Mouse (Mus musculus): ENCODE results near the gene Nfatc2ip. TPM values are rescaled to one million over a fixed set of nuclear protein-coding genes. Genes with fewer than 3 reads are reported as not detected.

The Nfatc2ip gene
- polyA plus RNA-seq, 1 experiment from 2014 or later = 1.7 TPM

DNA sequence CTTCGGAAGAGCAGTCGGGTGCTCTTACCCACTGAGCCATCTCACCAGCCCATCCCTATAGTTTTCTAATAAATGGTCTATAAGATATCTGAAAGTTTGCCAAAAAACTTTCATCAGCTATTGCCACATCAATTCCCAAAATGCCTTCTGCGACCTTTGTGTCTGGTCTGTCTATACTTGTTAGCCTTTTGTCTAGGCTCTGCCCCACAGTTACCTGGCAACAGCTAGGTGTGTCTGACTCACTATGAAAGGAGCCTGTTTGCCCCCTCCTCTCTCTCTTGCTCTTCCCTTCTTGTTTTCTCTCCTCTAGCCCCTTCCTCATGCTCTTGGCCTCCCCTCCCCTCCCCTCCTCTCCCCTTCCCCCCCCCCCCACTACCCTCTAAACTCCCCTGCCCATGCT lies 51.0 kb downstream of the Nfatc2ip start:
- Histone ChIP-seq H3K9me3 (replicated peaks; ENCODE audit: control insufficient read depth, low read length) (no peaks in the 10 kb centered on the region), H3K27ac (ENCODE audit: low read length) (no peak overlapping the region), H3K4me3 (ENCODE audit: low read depth, low read length) (no peak overlapping the region), H3K4me1 (ENCODE audit: control insufficient read depth, low read depth, low read length) (peaks cover 4% of the 10 kb centered on the region; the same call in 1 of the 2 replicates), H3K9ac (ENCODE audit: low read depth, low read length) (no peak overlapping the region), H3K36me3 (ENCODE audit: control insufficient read depth, insufficient read depth) (no peaks in the 10 kb centered on the region), H3K4me2 (ENCODE audit: low read depth, low read length) (no peak overlapping the region), H3K27me3 (ENCODE audit: control insufficient read depth, insufficient read depth, low read depth, low read length) (no peaks in the 10 kb centered on the region)
- 0 out of 2 replicates have a peak, but pooled peaks have one; percentile 35 for ATAC-seq (ENCODE audit: low read depth)
- 59% methylated on average over 3 of the region's 3 CpGs for WGBS (ENCODE audit: insufficient replicate concordance)

DNA sequence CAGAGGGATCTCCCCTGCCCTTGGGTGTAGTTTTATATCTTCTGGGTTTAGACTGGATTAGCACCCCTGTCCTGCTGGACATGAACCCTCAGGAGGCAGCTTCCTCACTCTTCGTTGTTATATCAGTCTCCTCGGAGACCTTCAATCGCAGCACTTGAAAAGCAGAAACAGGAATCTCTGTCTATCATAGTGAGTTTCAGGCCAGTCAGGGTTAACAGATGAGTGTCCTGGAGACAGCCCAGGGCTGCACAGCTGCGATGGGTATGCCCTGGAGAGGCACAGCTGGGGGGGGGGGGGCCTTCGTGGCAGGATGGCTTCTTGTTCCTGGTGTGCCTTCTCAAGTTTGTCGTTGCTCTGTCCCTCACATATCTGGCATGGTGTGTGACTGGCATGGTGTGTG lies 55.6 kb downstream of the Nfatc2ip start:
- H3K27me3 ChIP-seq (ENCODE audit: control insufficient read depth, insufficient read depth, low read depth, low read length) = no peaks in the 10 kb centered on the region
- H3K27ac ChIP-seq (ENCODE audit: low read length) = no peak overlapping the region
- 26% methylated on average over 6 of the region's 6 CpGs for WGBS (ENCODE audit: insufficient replicate concordance)
- no peaks in the 10 kb centered on the region for H3K9me3 ChIP-seq (replicated peaks; ENCODE audit: control insufficient read depth, low read length)
- no peaks in the 10 kb centered on the region for H3K36me3 ChIP-seq (ENCODE audit: control insufficient read depth, insufficient read depth)
- no peaks in the 10 kb centered on the region; the same call in 1 of the 2 replicates for H3K4me1 ChIP-seq (ENCODE audit: control insufficient read depth, low read depth, low read length)
- ATAC-seq (ENCODE audit: low read depth) = no peak
- no peak overlapping the region for H3K9ac ChIP-seq (ENCODE audit: low read depth, low read length)
- no peak overlapping the region for H3K4me3 ChIP-seq (ENCODE audit: low read depth, low read length)
- no peak overlapping the region for H3K4me2 ChIP-seq (ENCODE audit: low read depth, low read length)

DNA sequence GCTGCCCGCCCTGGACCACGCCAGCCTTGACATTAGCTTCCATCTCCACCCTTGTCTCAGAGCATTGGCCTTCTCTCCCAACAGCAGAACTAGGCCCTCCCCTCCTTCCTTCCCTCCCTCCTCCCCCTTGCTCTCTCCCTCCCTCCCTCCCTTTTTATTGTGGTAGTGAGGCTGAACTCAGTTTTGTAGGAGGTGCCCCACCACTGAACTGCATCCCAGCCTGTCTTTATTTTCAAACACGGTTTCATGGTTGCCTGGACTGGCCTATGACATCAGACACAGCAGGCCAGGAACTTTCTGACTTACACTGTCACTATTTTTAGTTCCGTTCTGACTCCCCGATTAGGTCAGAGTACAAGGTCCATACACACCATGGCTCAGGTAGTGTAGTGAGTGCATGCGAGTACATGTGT lies 56.3 kb downstream of the Nfatc2ip start:
- no peaks in the 10 kb centered on the region for H3K27me3 ChIP-seq (ENCODE audit: control insufficient read depth, insufficient read depth, low read depth, low read length)
- H3K27ac ChIP-seq (ENCODE audit: low read length) = no peak overlapping the region
- ATAC-seq (ENCODE audit: low read depth) = peak; percentile 76
- no peak overlapping the region for H3K4me2 ChIP-seq (ENCODE audit: low read depth, low read length)
- WGBS (ENCODE audit: insufficient replicate concordance) = 39% methylated on average over 6 of the region's 6 CpGs
- no peaks in the 10 kb centered on the region for H3K36me3 ChIP-seq (ENCODE audit: control insufficient read depth, insufficient read depth)
- H3K4me3 ChIP-seq (ENCODE audit: low read depth, low read length) = no peak overlapping the region
- no peaks in the 10 kb centered on the region; the same call in 1 of the 2 replicates for H3K4me1 ChIP-seq (ENCODE audit: control insufficient read depth, low read depth, low read length)
- H3K9ac ChIP-seq (ENCODE audit: low read depth, low read length) = no peak overlapping the region
- H3K9me3 ChIP-seq (replicated peaks; ENCODE audit: control insufficient read depth, low read length) = no peaks in the 10 kb centered on the region

DNA sequence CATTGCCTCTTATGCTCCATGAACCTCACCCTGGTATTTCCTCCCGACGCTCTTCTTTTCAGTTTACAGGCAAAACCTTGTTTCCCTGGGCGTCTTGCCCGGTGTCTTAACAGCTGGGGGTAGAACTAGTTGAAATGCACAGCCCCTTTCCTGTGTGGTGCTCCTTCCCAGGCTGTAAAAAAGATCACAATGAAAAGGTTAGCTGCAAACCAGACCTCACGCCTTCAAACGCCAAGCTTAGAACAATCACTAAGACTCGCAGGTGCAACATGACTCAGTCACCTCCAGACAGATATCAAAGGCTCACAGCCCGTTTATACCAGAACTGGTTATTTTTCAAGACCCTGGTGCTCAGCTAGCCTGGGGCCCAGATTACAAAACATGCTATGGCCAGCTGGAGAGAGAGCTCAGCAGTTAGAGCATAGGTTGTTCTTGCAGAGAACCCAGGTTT lies 57.0 kb downstream of the Nfatc2ip start:
- ATAC-seq (ENCODE audit: low read depth) = no peak
- H3K4me3 ChIP-seq (ENCODE audit: low read depth, low read length) = no peak overlapping the region
- no peaks in the 10 kb centered on the region; the same call in 1 of the 2 replicates for H3K4me1 ChIP-seq (ENCODE audit: control insufficient read depth, low read depth, low read length)
- H3K36me3 ChIP-seq (ENCODE audit: control insufficient read depth, insufficient read depth) = no peaks in the 10 kb centered on the region
- H3K9me3 ChIP-seq (replicated peaks; ENCODE audit: control insufficient read depth, low read length) = no peaks in the 10 kb centered on the region
- H3K27ac ChIP-seq (ENCODE audit: low read length) = no peak overlapping the region
- no peaks in the 10 kb centered on the region for H3K27me3 ChIP-seq (ENCODE audit: control insufficient read depth, insufficient read depth, low read depth, low read length)
- H3K9ac ChIP-seq (ENCODE audit: low read depth, low read length) = no peak overlapping the region
- WGBS (ENCODE audit: insufficient replicate concordance) = 65% methylated on average over 8 of the region's 8 CpGs
- no peak overlapping the region for H3K4me2 ChIP-seq (ENCODE audit: low read depth, low read length)

DNA sequence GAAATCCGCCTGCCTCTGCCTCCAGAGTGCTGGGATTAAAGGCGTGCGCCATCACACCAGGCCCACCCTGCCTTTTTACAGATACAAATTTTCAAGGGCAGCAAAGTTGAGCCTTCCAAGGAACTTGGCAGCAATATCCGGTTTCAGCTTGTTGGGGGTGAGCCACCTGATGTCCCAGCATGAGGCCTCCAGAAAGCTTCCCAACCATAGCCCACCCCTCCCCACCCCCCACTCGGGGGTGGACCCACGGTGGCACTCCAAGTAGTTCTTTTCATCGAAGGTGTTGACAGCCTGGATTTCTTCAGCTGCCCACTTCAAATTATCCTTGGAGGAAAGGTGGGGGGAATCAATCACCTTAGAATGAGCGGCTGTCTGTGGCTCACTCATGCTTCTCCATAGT lies 57.6 kb downstream of the Nfatc2ip start:
- Histone ChIP-seq H3K36me3 (ENCODE audit: control insufficient read depth, insufficient read depth) (no peaks in the 10 kb centered on the region), H3K4me2 (ENCODE audit: low read depth, low read length) (no peak overlapping the region), H3K4me3 (ENCODE audit: low read depth, low read length) (no peak overlapping the region), H3K4me1 (ENCODE audit: control insufficient read depth, low read depth, low read length) (no peaks in the 10 kb centered on the region; the same call in 1 of the 2 replicates), H3K9me3 (replicated peaks; ENCODE audit: control insufficient read depth, low read length) (no peaks in the 10 kb centered on the region), H3K9ac (ENCODE audit: low read depth, low read length) (no peak overlapping the region), H3K27me3 (ENCODE audit: control insufficient read depth, insufficient read depth, low read depth, low read length) (no peaks in the 10 kb centered on the region), H3K27ac (ENCODE audit: low read length) (no peak overlapping the region)
- no peak for ATAC-seq (ENCODE audit: low read depth)
- WGBS (ENCODE audit: insufficient replicate concordance) = 67% methylated on average over 8 of the region's 8 CpGs

- Histone ChIP-seq H3K4me2 (ENCODE audit: low read depth, low read length) (no peak overlapping the region), H3K9me3 (replicated peaks; ENCODE audit: control insufficient read depth, low read length) (no peaks in the 10 kb centered on the region), H3K36me3 (ENCODE audit: control insufficient read depth, insufficient read depth) (no peaks in the 10 kb centered on the region), H3K27me3 (ENCODE audit: control insufficient read depth, insufficient read depth, low read depth, low read length) (no peaks in the 10 kb centered on the region), H3K27ac (ENCODE audit: low read length) (no peak overlapping the region), H3K9ac (ENCODE audit: low read depth, low read length) (no peak overlapping the region), H3K4me3 (ENCODE audit: low read depth, low read length) (no peak overlapping the region), H3K4me1 (ENCODE audit: control insufficient read depth, low read depth, low read length) (no peaks in the 10 kb centered on the region; the same call in 1 of the 2 replicates)
- no peak for ATAC-seq (ENCODE audit: low read depth)
- WGBS (ENCODE audit: insufficient replicate concordance) = 74% methylated on average over 1 of the region's 1 CpGs
These were observed 61.0 kb downstream of the Nfatc2ip start for GRCm38 (mm10) chr7:126335556-126335955.

Small RNA genes lying within 50 kb of the gene (microRNA-seq; reads per million reads assigned to microRNA genes)
- not detected for gene Mir7058

Other genes starting within 250 kb of the Nfatc2ip start
- 12.2 and 17.7 TPM in 2 replicates for gene Xpo6, start 196.2 kb downstream of the Nfatc2ip start, polyA plus RNA-seq (2015; fragmentation: Nextera tagmentation; extraction: Ambion mirVana)
- gene Sbk1, start 124.1 kb downstream of the Nfatc2ip start, polyA plus RNA-seq (2015; fragmentation: Nextera tagmentation; extraction: Ambion mirVana) = 1.1 and 1.5 TPM in 2 replicates
- 5.4 and 6.3 TPM in 2 replicates for gene Lat, start 27.2 kb downstream of the Nfatc2ip start, polyA plus RNA-seq (2015; fragmentation: Nextera tagmentation; extraction: Ambion mirVana)
- 16.1 and 18.3 TPM in 2 replicates for gene Spns1, start 19.3 kb downstream of the Nfatc2ip start, polyA plus RNA-seq (2015; fragmentation: Nextera tagmentation; extraction: Ambion mirVana)
- gene Cd19, start 18.2 kb upstream of the Nfatc2ip start, polyA plus RNA-seq (2015; fragmentation: Nextera tagmentation; extraction: Ambion mirVana) = 3.6 and 4.7 TPM in 2 replicates
- gene Rabep2, start 32.0 kb upstream of the Nfatc2ip start, polyA plus RNA-seq (2015; fragmentation: Nextera tagmentation; extraction: Ambion mirVana) = 6.0 and 6.3 TPM in 2 replicates
- gene Atp2a1, start 66.4 kb upstream of the Nfatc2ip start, polyA plus RNA-seq (2015; fragmentation: Nextera tagmentation; extraction: Ambion mirVana) = 8.7 and 22.0 TPM in 2 replicates
- 14.2 and 14.5 TPM in 2 replicates for gene Sh2b1, start 78.7 kb upstream of the Nfatc2ip start, polyA plus RNA-seq (2015; fragmentation: Nextera tagmentation; extraction: Ambion mirVana)
- 81.0 and 84.0 TPM in 2 replicates for gene Tufm, start 90.6 kb upstream of the Nfatc2ip start, polyA plus RNA-seq (2015; fragmentation: Nextera tagmentation; extraction: Ambion mirVana)
- gene Atxn2l, start 106.7 kb upstream of the Nfatc2ip start, polyA plus RNA-seq (2015; fragmentation: Nextera tagmentation; extraction: Ambion mirVana) = 21.6 and 24.5 TPM in 2 replicates
- gene Eif3c, start 169.7 kb upstream of the Nfatc2ip start, polyA plus RNA-seq (2015; fragmentation: Nextera tagmentation; extraction: Ambion mirVana) = 87.8 and 93.1 TPM in 2 replicates
- gene Apobr, start 188.2 kb upstream of the Nfatc2ip start, polyA plus RNA-seq (2015; fragmentation: Nextera tagmentation; extraction: Ambion mirVana) = 2.3 and 2.4 TPM in 2 replicates
- 11.7 and 11.9 TPM in 2 replicates for gene Cln3, start 189.1 kb upstream of the Nfatc2ip start, polyA plus RNA-seq (2015; fragmentation: Nextera tagmentation; extraction: Ambion mirVana)
- 0.09 and 0.27 TPM in 2 replicates for gene Il27, start 198.2 kb upstream of the Nfatc2ip start, polyA plus RNA-seq (2015; fragmentation: Nextera tagmentation; extraction: Ambion mirVana)
- 4.2 and 5.8 TPM in 2 replicates for gene Nupr1, start 234.1 kb upstream of the Nfatc2ip start, polyA plus RNA-seq (2015; fragmentation: Nextera tagmentation; extraction: Ambion mirVana)